Mouse (Mus musculus) C2C12 (cell line): ENCODE results near the gene Mff. TPM values are rescaled to one million over a fixed set of nuclear protein-coding genes. Genes with fewer than 3 reads are reported as not detected.
A peak's percentile ranks its signal among the peaks of the same experiment; 100 is the strongest.

Experiments used
- H3K27me3 ChIP-seq: one replicate; pipeline ENCODE4 v1.6.1; 2011; ENCODE audit not compliant: control insufficient read depth, insufficient read depth, insufficient read length
- H3K36me3 ChIP-seq: one replicate; pipeline ENCODE4 v1.6.1; 2011; ENCODE audit not compliant: control insufficient read depth, insufficient read depth
- H3K4me3 ChIP-seq: one replicate; pipeline ENCODE4 v1.5.1; 2011; ENCODE audit warnings: mild to moderate bottlenecking, control low read depth; ENCODE audit not compliant: poor library complexity, insufficient read depth, severe bottlenecking
- H3K79me2 ChIP-seq: one replicate; pipeline ENCODE4 v1.6.1; 2011; ENCODE audit not compliant: control insufficient read depth, insufficient read depth
- H3K79me3 ChIP-seq: one replicate; pipeline ENCODE4 v1.6.1; 2011; ENCODE audit warnings: low read depth, control low read depth
- H3ac ChIP-seq: one replicate; pipeline ENCODE3; 2011; ENCODE audit warnings: low read depth; ENCODE audit not compliant: control insufficient read depth, insufficient read length
- CEBPB ChIP-seq: IDR thresholded peaks from one replicate; pipeline ENCODE4 v1.6.1; 2011; ENCODE audit warnings: low read depth, mild to moderate bottlenecking, control low read depth, moderate library complexity
- CTCF ChIP-seq: IDR thresholded peaks from one replicate; pipeline ENCODE4 v1.5.1; 2011; ENCODE audit not compliant: control insufficient read depth, insufficient read depth, insufficient read length
- FOSL1 ChIP-seq: IDR thresholded peaks from one replicate; pipeline ENCODE4 v1.8.0; 2011; ENCODE audit warnings: mild to moderate bottlenecking, low read length; ENCODE audit not compliant: poor library complexity, insufficient read depth, severe bottlenecking
- MAX ChIP-seq: IDR thresholded peaks from one replicate; pipeline ENCODE4 v1.6.1; 2011; ENCODE audit warnings: mild to moderate bottlenecking, control low read depth
- MYOD1 ChIP-seq: IDR thresholded peaks from one replicate; pipeline ENCODE4 v1.6.1; 2011; ENCODE audit warnings: low read depth; ENCODE audit not compliant: control insufficient read depth, insufficient read length
- MYOG ChIP-seq: IDR thresholded peaks from one replicate; pipeline ENCODE4 v1.6.1; 2011; ENCODE audit not compliant: control insufficient read depth, insufficient read length; ENCODE audit errors: extremely low read depth
- USF1 ChIP-seq: IDR thresholded peaks from one replicate; pipeline ENCODE4 v1.6.1; 2011; ENCODE audit warnings: low read depth, mild to moderate bottlenecking, control low read depth, moderate library complexity
- polyA plus RNA-seq: library from polyadenylated mRNA; unstranded; fragments of >200 nt; fragmentation: generic; extraction: Trizol; gene quantifications from one replicate; pipeline ENCODE4 v1.2.1, GENCODE M21; 2012; ENCODE audit warnings: missing spikeins

Gene Mff
- polyA plus RNA-seq, 1 experiment = 80.6 TPM

GRCm38 (mm10) chr1:82717816-82718512, 6.7 kb upstream of the Mff start:
- Histone ChIP-seq H3K36me3 (no peaks in the 10 kb centered on the region), H3K4me3 (no peak overlapping the region), H3K79me3 (no peaks in the 10 kb centered on the region), H3ac (no peak overlapping the region), H3K79me2 (no peaks in the 10 kb centered on the region), H3K27me3 (peaks cover 31% of the 10 kb centered on the region)
- TF ChIP-seq MYOD1 = no peak

DNA sequence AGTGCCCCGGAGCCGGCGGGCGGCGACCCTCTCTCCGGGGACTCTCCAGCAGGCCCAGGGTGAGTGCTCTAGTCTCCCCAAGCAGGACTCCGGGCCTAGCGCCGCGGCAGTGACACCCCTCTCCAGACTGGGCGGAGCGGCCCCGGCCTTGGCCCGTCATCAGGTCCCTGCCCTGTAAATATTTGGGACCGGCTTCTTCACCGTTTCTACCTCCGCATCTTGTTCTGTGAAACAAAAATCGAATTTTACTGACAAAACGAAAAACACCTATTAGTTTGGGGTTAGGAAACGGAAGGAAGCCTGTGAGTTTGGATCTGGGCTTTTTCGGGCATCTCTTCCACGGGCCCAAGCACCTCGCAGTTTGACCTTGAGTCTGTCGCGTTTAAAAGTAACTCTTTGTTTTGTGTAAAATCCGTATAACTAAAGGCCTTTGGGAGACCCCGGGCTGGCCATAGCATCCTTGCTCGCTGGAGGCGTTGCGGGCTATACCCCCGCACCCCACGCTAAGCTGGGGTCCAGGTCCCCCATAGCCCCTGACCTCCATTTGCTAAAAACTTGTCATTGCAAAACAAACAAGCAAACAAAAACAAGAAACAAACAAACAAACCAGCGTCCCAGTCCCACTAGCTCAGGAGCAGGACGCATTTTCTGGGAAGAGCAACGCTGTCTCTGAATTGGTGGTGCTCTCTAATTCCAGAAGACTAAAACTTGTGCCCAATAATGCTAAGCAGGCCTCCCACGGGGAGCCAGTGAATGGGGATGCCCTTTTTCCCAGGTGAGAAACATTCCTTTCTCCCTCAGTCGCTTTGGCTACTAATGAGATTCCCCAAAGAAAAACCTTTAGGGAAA, 560 bp downstream of the Mff start:
- H3K36me3 ChIP-seq = peaks cover 13% of the 10 kb centered on the region
- no peak for TF ChIP-seq CEBPB
- no peak for TF ChIP-seq MYOG
- peaks cover 21% of the 10 kb centered on the region for H3K79me3 ChIP-seq

GRCm38 (mm10) chr1:82725875-82726185, 1.1 kb downstream of the Mff start:
- Histone ChIP-seq H3K36me3 (peaks cover 18% of the 10 kb centered on the region), H3K79me2 (peaks cover 47% of the 10 kb centered on the region), H3ac (peak overlapping the region; percentile 91), H3K4me3 (peak overlapping the region; percentile 96), H3K27me3 (no peaks in the 10 kb centered on the region), H3K79me3 (peaks cover 21% of the 10 kb centered on the region)
- TF ChIP-seq CTCF = no peak

More for the DNA sequence above, 560 bp downstream of the Mff start:
- Histone ChIP-seq H3K4me3 (peak overlapping the region; percentile 96), H3ac (peak overlapping the region; percentile 91), H3K27me3 (peaks cover 4% of the 10 kb centered on the region), H3K79me2 (peaks cover 47% of the 10 kb centered on the region)

GRCm38 (mm10) chr1:82726482-82726881, 1.8 kb downstream of the Mff start:
- Histone ChIP-seq H3K79me3 (peaks cover 21% of the 10 kb centered on the region), H3K79me2 (peaks cover 47% of the 10 kb centered on the region), H3K27me3 (no peaks in the 10 kb centered on the region), H3K36me3 (peaks cover 25% of the 10 kb centered on the region), H3ac (no peak overlapping the region), H3K4me3 (no peak overlapping the region)
- TF ChIP-seq MAX = no peak
- TF ChIP-seq MYOG = no peak
- no peak for TF ChIP-seq CEBPB

- peaks cover 14% of the 10 kb centered on the region for H3K79me2 ChIP-seq
- no peak overlapping the region for H3K4me3 ChIP-seq
- peaks cover 88% of the 10 kb centered on the region for H3K36me3 ChIP-seq
- H3K27me3 ChIP-seq = no peaks in the 10 kb centered on the region
- peaks cover 4% of the 10 kb centered on the region for H3K79me3 ChIP-seq
- no peak for TF ChIP-seq MAX
- TF ChIP-seq CTCF = no peak
- no peak for TF ChIP-seq MYOG
- TF ChIP-seq MYOD1 = no peak
- no peak for TF ChIP-seq CEBPB
- no peak overlapping the region for H3ac ChIP-seq
Observed at GRCm38 (mm10) chr1:82733357-82733756, 8.7 kb downstream of the Mff start.

GRCm38 (mm10) chr1:82738066-82738465, 13.4 kb downstream of the Mff start:
- Histone ChIP-seq H3K79me3 (no peaks in the 10 kb centered on the region), H3K27me3 (no peaks in the 10 kb centered on the region), H3K36me3 (peaks cover 89% of the 10 kb centered on the region), H3K79me2 (no peaks in the 10 kb centered on the region), H3ac (no peak overlapping the region), H3K4me3 (no peak overlapping the region)
- TF ChIP-seq CTCF = no peak
- TF ChIP-seq FOSL1 = no peak

GRCm38 (mm10) chr1:82741539-82741938, 16.8 kb downstream of the Mff start:
- Histone ChIP-seq H3K79me2 (no peaks in the 10 kb centered on the region), H3K36me3 (peaks cover 68% of the 10 kb centered on the region), H3ac (no peak overlapping the region), H3K79me3 (no peaks in the 10 kb centered on the region), H3K4me3 (no peak overlapping the region), H3K27me3 (no peaks in the 10 kb centered on the region)
- TF ChIP-seq CEBPB (no peak), CTCF (no peak), MYOG (no peak), USF1 (no peak), MYOD1 (no peak), FOSL1 (no peak), MAX (no peak)
